Mouse (Mus musculus) CH12.LX (cell line): ENCODE results near the gene Cdk14. TPM values are rescaled to one million over a fixed set of nuclear protein-coding genes. Genes with fewer than 3 reads are reported as not detected.

ENCODE experiments used
- DNase-seq: peaks from one replicate; pipeline ENCODE4 v3.0.0-alpha.2; 2013; ENCODE audit errors: extremely low read depth
- H3K27ac ChIP-seq: 2 replicates; pipeline ENCODE4 v1.5.1; 2012; ENCODE audit warnings: low read depth, mild to moderate bottlenecking, control low read depth, moderate library complexity; ENCODE audit not compliant: insufficient read depth
- H3K27me3 ChIP-seq: replicated peaks from 2 replicates; pipeline ENCODE3; 2012; ENCODE audit warnings: inconsistent platforms
- H3K36me3 ChIP-seq, 2 experiments: replicated peaks in 1 of 2; 2 replicates each; pipeline versions ENCODE3 to v1.6.1; 2012; ENCODE audit warnings: inconsistent platforms in 1 of 2, low read length in 1 of 2, mild to moderate bottlenecking in 1 of 2, mixed read lengths in 1 of 2, moderate library complexity in 1 of 2; ENCODE audit not compliant: control insufficient read depth in 1 of 2, insufficient read depth in 1 of 2
- H3K4me1 ChIP-seq, 2 experiments: 2 replicates each; pipeline ENCODE4 v1.6.1; 2012; ENCODE audit warnings: inconsistent platforms in 1 of 2, moderate library complexity in 1 of 2; ENCODE audit not compliant: insufficient read depth in 2 of 2, control insufficient read depth in 1 of 2
- H3K4me2 ChIP-seq: 2 replicates; pipeline ENCODE4 v1.6.1; 2012; ENCODE audit warnings: low read depth, mild to moderate bottlenecking, control low read depth; ENCODE audit not compliant: poor library complexity, insufficient read depth, severe bottlenecking
- H3K4me3 ChIP-seq, 3 experiments: fragments of 150-350 bp in 1 of 3; sonication (generic) in 1 of 3; replicated peaks in 1 of 3; 2 replicates each; pipeline versions ENCODE3 to v1.5.1; 2011 to 2012; ENCODE audit warnings: low read depth in 2 of 3, low read length in 2 of 3, mild to moderate bottlenecking in 2 of 3, moderate library complexity in 2 of 3, control low read depth in 1 of 3, improper control_type of control experiment in 1 of 3, inconsistent platforms in 1 of 3, mixed read lengths in 1 of 3; ENCODE audit not compliant: poor library complexity in 1 of 3
- H3K79me2 ChIP-seq: replicated peaks from 2 replicates; pipeline ENCODE4 v1.6.1; 2012; ENCODE audit warnings: mild to moderate bottlenecking, moderate library complexity; ENCODE audit not compliant: control insufficient read depth, poor library complexity, insufficient read depth, severe bottlenecking; ENCODE audit errors: extremely low read depth
- H3K9ac ChIP-seq: 2 replicates; pipeline ENCODE4 v1.6.1; 2012; ENCODE audit warnings: low read depth, mild to moderate bottlenecking, control low read depth, moderate library complexity; ENCODE audit not compliant: insufficient read depth
- H3K9me3 ChIP-seq: replicated peaks from 2 replicates; pipeline ENCODE3; 2012; ENCODE audit warnings: low read length, inconsistent platforms, mixed read lengths
- BHLHE40 ChIP-seq: IDR thresholded peaks from 2 replicates; pipeline ENCODE4 v1.6.1; 2011; ENCODE audit warnings: mild to moderate bottlenecking, low read depth, low read length, improper control_type of control experiment
- CHD1 ChIP-seq: IDR thresholded peaks from 2 replicates; pipeline ENCODE4 v1.6.1; 2012; ENCODE audit warnings: low read depth, low read length, improper control_type of control experiment, inconsistent platforms
- E2F4 ChIP-seq: IDR thresholded peaks from 2 replicates; pipeline ENCODE4 v1.6.1; 2011; ENCODE audit warnings: low read depth, low read length, improper control_type of control experiment; ENCODE audit not compliant: insufficient replicate concordance
- ELF1 ChIP-seq: IDR thresholded peaks from 2 replicates; pipeline ENCODE4 v1.6.1; 2014; ENCODE audit warnings: low read depth, mild to moderate bottlenecking, inconsistent platforms, low read length, improper control_type of control experiment
- GABPA ChIP-seq: IDR thresholded peaks from 2 replicates; pipeline ENCODE4 v1.6.1; 2012; ENCODE audit warnings: low read depth, low read length, improper control_type of control experiment, inconsistent platforms; ENCODE audit not compliant: insufficient replicate concordance
- IRF4 ChIP-seq: IDR thresholded peaks from 2 replicates; pipeline ENCODE4 v1.6.1; 2014; ENCODE audit warnings: low read depth, mild to moderate bottlenecking, inconsistent platforms, low read length, improper control_type of control experiment
- KAT2A ChIP-seq: IDR thresholded peaks from 2 replicates; pipeline ENCODE4 v1.6.1; 2012; ENCODE audit warnings: low read length, improper control_type of control experiment, inconsistent platforms; ENCODE audit not compliant: insufficient replicate concordance
- MAFK ChIP-seq: IDR thresholded peaks from 2 replicates; pipeline ENCODE4 v1.6.1; 2011; ENCODE audit warnings: low read length, improper control_type of control experiment; ENCODE audit not compliant: insufficient replicate concordance
- MAX ChIP-seq: IDR thresholded peaks from 2 replicates; pipeline ENCODE4 v1.6.1; 2011; ENCODE audit warnings: low read length, improper control_type of control experiment
- MAZ ChIP-seq: IDR thresholded peaks from 2 replicates; pipeline ENCODE4 v1.6.1; 2012; ENCODE audit warnings: low read depth, mild to moderate bottlenecking, inconsistent platforms, low read length, improper control_type of control experiment, moderate library complexity
- MXI1 ChIP-seq: IDR thresholded peaks from 2 replicates; pipeline ENCODE4 v1.6.1; 2011; ENCODE audit warnings: mild to moderate bottlenecking, low read depth, low read length, improper control_type of control experiment
- MYC ChIP-seq: IDR thresholded peaks from 2 replicates; pipeline ENCODE4 v1.6.1; 2011; ENCODE audit warnings: low read depth, mild to moderate bottlenecking, improper control_type of control experiment, low read length
- NELFE ChIP-seq: IDR thresholded peaks from 2 replicates; pipeline ENCODE4 v1.6.1; 2011; ENCODE audit warnings: low read depth, low read length, improper control_type of control experiment
- NRF1 ChIP-seq: IDR thresholded peaks from 2 replicates; pipeline ENCODE4 v1.6.1; 2014; ENCODE audit warnings: low read depth, mild to moderate bottlenecking, inconsistent platforms, low read length, improper control_type of control experiment, moderate library complexity
- PAX5 ChIP-seq: IDR thresholded peaks from 2 replicates; pipeline ENCODE4 v1.6.1; 2012; ENCODE audit warnings: low read length, inconsistent platforms, mixed read lengths
- POLR2A ChIP-seq: IDR thresholded peaks from 2 replicates; pipeline ENCODE4 v1.6.1; 2011; ENCODE audit warnings: low read depth, mild to moderate bottlenecking, improper control_type of control experiment, low read length
- SMC3 ChIP-seq: IDR thresholded peaks from 2 replicates; pipeline ENCODE4 v1.6.1; 2011; ENCODE audit warnings: low read depth, low read length, improper control_type of control experiment
- UBTF ChIP-seq: IDR thresholded peaks from 2 replicates; pipeline ENCODE4 v1.6.1; 2012; ENCODE audit warnings: low read depth, mild to moderate bottlenecking, inconsistent platforms, low read length, improper control_type of control experiment, moderate library complexity
- USF2 ChIP-seq: conservative IDR thresholded peaks from 2 replicates; pipeline ENCODE4 v1.6.1; 2011; ENCODE audit warnings: low read depth, low read length, improper control_type of control experiment
- ZC3H11A ChIP-seq: IDR thresholded peaks from 2 replicates; pipeline ENCODE4 v1.6.1; 2012; ENCODE audit warnings: low read depth, mild to moderate bottlenecking, inconsistent platforms, low read length, improper control_type of control experiment
- ZNF384 ChIP-seq: IDR thresholded peaks from 2 replicates; pipeline ENCODE4 v1.6.1; 2012; ENCODE audit warnings: low read depth, low read length, improper control_type of control experiment, inconsistent platforms
- dilution Hi-C: fragments of 300-500 bp; cut with MboI; formaldehyde crosslinking; loops from 2 replicates; pipeline ENCODE4 v1.14.3; 2020; ENCODE audit warnings: low sequenced_read_pairs; ENCODE audit not compliant: extremely low pct_unique_long_range_greater_than_20kb, extremely low pct_ligation_motif_present
- in situ Hi-C: fragments of 300-500 bp; cut with MboI; formaldehyde crosslinking; loops from 3 replicates; pipeline ENCODE4 v1.14.3; 2019; ENCODE audit warnings: low sequenced_read_pairs, low pct_ligation_motif_present, low pct_unique_long_range_greater_than_20kb, mixed read lengths
- polyA plus RNA-seq: library from polyadenylated mRNA; unstranded; fragments of >175 nt; gene quantifications from 2 replicates; pipeline ENCODE4 v1.2.1, GENCODE M21; 2012; ENCODE audit warnings: low read depth; ENCODE audit not compliant: insufficient read length
- total RNA-seq, 2 experiments: library from RNA; depleted of rRNA; stranded (reverse); fragments of 300-350 nt in 1 of 2; fragments of >200 nt in 1 of 2; gene quantifications; 2 replicates each; pipeline ENCODE4 v1.2.3; 2012 to 2014

Cdk14 gene
- total and polyA plus RNA-seq, 3 experiments = 3.7 to 12.0 (median 8.9) TPM

DNA sequence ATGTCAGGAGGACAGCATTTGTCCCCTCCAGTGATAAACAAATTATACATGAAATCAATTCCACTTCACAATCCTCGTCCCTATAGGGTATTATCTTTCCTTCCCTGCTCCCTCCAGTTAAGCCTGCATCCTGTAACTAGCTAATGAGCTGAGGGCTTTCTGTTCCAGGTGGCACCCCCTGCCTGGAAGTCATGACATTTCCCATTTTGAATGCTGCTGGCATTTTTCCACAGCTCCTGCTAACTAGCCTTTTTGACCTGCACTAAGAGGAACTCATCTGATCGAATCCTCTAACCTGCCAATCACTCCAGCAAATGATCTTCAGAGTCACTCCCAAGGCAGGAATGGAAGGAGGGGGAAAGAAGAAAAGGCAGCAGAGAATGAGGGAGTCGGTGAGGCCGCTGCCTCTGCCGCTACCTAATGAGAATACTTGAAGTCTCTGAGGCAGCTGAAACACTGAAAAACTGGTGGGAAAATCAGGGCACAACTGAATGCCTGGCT is 542.9 kb downstream of the Cdk14 start:
- no peaks in the 10 kb centered on the region for H3K27me3 ChIP-seq
- H3K27ac ChIP-seq = no peak overlapping the region
- H3K4me2 ChIP-seq = no peak overlapping the region
- in situ Hi-C loops = no loop called here
- H3K4me1 ChIP-seq = no peaks in the 10 kb centered on the region
- peaks cover 3% of the 10 kb centered on the region for H3K9me3 ChIP-seq
- TF ChIP-seq MXI1 (no peak), PAX5 (no peak), SMC3 (no peak), ZNF384 (no peak), NRF1 (no peak), MAX (no peak), ELF1 (no peak), POLR2A (no peak), USF2 (no peak), BHLHE40 (no peak), MYC (no peak), GABPA (no peak), MAZ (no peak), KAT2A (no peak), ZC3H11A (no peak), NELFE (no peak), CHD1 (no peak), UBTF (no peak), MAFK (no peak), E2F4 (no peak)
- no peak for DNase-seq
- dilution Hi-C loops = no loop called here
- H3K36me3 ChIP-seq = peaks cover 0 to 6% of the 10 kb centered on the region in 2 experiments
- H3K79me2 ChIP-seq = no peaks in the 10 kb centered on the region
- no peak overlapping the region for H3K4me3 ChIP-seq
- no peak overlapping the region for H3K9ac ChIP-seq

DNA sequence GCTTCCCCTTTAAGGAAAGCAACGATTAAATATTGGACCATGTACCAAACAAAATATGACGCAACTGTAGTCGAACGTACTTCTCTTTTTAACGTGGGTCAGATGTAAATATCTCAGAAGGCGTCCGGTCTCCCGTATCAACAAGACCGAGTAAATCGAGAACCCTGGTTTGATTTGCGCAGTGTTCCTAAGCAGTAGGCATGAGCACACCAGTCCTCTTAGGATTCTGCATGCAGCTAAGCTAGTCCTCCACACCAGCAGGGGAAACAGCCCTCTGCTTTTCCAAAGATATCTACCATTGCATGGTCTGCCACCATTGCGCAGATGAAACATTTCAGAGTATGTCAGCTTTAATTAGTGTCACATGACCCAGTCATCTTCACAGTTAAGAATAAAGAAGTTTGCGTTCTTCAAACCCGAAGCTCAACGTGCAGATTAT is 543.4 kb downstream of the Cdk14 start:
- no peak for DNase-seq
- TF ChIP-seq IRF4 = no peak
- Histone ChIP-seq H3K27me3 (no peaks in the 10 kb centered on the region), H3K4me1 (no peaks in the 10 kb centered on the region), H3K79me2 (no peaks in the 10 kb centered on the region), H3K9ac (no peak overlapping the region), H3K9me3 (peaks cover 1% of the 10 kb centered on the region), H3K36me3 (peaks cover 0 to 3% of the 10 kb centered on the region in 2 experiments), H3K27ac (no peak overlapping the region), H3K4me3 (no peak overlapping the region), H3K4me2 (no peak overlapping the region)
- dilution Hi-C loops (no loop called here), in situ Hi-C loops (no loop called here)
